Mouse (Mus musculus): Measurements from ENCODE around the gene Sec22b. TPM values are rescaled to one million over a fixed set of nuclear protein-coding genes. Genes with fewer than 3 reads are reported as not detected.
A peak's percentile ranks its signal among the peaks of the same experiment; 100 is the strongest.

The Sec22b gene
- total and polyA plus RNA-seq, 2 experiments from 2014 or later = 62.8 to 89.1 TPM

DNA sequence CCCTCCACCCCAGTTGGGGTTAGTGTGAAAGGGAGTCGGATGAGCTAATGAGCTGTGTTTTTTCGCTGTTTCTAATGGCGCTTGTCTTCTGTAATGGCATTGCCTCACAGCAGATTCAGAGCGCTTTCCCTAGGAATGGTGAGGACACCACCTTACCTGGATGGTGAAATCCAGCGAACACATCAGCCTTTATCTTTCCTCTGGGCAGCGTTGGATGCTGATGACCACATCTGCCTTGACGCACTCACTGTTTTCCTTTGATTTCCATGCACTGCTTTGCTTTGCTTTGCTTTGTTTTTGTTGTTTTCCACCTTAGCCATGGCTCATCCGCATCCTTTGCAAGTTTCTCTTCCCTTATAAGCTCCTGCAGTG is 29.8 kb downstream of the Sec22b start:
- Histone ChIP-seq H3K27me3 (ENCODE audit: insufficient read depth, low read length) (no peaks in the 10 kb centered on the region), H3K9me3 (ENCODE audit: low read length) (no peaks in the 10 kb centered on the region), H3K4me1 (ENCODE audit: insufficient read depth, low read length) (no peaks in the 10 kb centered on the region; the same call in 1 of the 2 replicates), H3K4me2 (ENCODE audit: low read depth, low read length, poor library complexity, severe bottlenecking) (no peak overlapping the region), H3K27ac (ENCODE audit: low read depth, low read length) (no peak overlapping the region), H3K36me3 (ENCODE audit: insufficient read depth, low read length) (no peaks in the 10 kb centered on the region), H3K9ac (replicated peaks; ENCODE audit: low read length, poor library complexity, severe bottlenecking) (no peak overlapping the region), H3K4me3 (ENCODE audit: low read depth, low read length) (no peak overlapping the region)
- ATAC-seq (ENCODE audit: low FRiP score) (no peak), DNase-seq (ENCODE audit: low spot score) (no peak)
- 90% methylated on average over 8 of the region's 8 CpGs for whole genome bisulfite sequencing
- no peak for TF ChIP-seq CTCF (IDR thresholded peaks at IDR 0.05)

DNA sequence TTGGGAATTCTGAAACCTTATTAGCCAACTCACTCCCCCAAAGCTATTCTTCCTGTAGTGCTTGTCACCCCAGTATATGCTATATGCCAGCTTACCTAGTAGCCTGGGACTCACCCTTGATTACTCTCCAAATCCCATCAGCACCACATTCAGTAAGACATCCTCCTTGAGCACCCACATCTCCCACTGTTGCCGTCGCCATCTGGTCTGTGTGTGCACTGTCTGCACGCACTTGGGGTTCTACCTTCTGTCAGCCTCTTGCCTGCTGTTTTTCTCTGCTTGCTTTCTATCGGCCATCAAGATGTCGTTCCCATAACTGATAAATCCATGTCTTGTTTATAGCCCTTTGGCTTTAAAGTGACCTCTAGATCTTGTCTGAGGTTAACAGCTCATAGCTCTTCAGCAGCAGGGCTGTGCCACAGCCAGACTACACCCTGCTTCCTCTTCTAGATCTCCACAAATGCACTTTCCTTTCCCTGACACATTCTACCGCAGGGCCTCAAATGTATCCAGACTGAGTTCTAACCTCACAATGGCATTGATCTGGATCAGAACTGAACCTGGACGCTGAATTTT is 30.4 kb downstream of the Sec22b start:
- no peak overlapping the region for H3K4me3 ChIP-seq (ENCODE audit: low read depth, low read length)
- H3K4me1 ChIP-seq (ENCODE audit: insufficient read depth, low read length) = no peaks in the 10 kb centered on the region; the same call in 1 of the 2 replicates
- H3K36me3 ChIP-seq (ENCODE audit: insufficient read depth, low read length) = no peaks in the 10 kb centered on the region
- ATAC-seq (ENCODE audit: low FRiP score) (no peak), DNase-seq (ENCODE audit: low spot score) (no peak)
- H3K27ac ChIP-seq (ENCODE audit: low read depth, low read length) = no peak overlapping the region
- no peaks in the 10 kb centered on the region for H3K27me3 ChIP-seq (ENCODE audit: insufficient read depth, low read length)
- no peak for TF ChIP-seq CTCF (IDR thresholded peaks at IDR 0.05)
- 83% methylated on average over 7 of the region's 7 CpGs for WGBS
- H3K4me2 ChIP-seq (ENCODE audit: low read depth, low read length, poor library complexity, severe bottlenecking) = no peak overlapping the region
- no peak overlapping the region for H3K9ac ChIP-seq (replicated peaks; ENCODE audit: low read length, poor library complexity, severe bottlenecking)
- no peaks in the 10 kb centered on the region for H3K9me3 ChIP-seq (ENCODE audit: low read length)

DNA sequence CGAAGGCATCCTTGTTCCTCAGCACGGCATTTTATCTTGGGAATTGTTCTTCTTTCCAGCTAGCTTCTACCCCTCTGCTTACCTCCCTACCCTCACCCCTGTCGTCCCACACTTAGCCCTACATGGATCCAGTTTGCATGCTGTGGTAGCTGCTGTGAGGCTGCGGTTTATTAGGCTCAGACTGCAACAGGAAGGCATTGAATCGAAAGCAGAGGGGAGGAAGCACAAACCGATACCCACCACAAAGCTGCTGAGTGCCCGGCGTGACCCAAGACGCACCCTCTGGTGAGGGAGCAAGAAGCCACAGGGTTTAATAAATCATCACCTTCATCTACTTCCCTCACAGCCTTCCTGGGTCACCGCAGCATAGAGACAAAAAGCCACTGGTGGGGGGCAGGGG is 31.1 kb downstream of the Sec22b start:
- Histone ChIP-seq H3K27ac (ENCODE audit: low read depth, low read length) (no peak overlapping the region), H3K4me2 (ENCODE audit: low read depth, low read length, poor library complexity, severe bottlenecking) (peak overlapping the region; percentile 20; the same call in 1 of the 2 replicates), H3K27me3 (ENCODE audit: insufficient read depth, low read length) (no peaks in the 10 kb centered on the region), H3K4me1 (ENCODE audit: insufficient read depth, low read length) (no peaks in the 10 kb centered on the region; the same call in 1 of the 2 replicates), H3K36me3 (ENCODE audit: insufficient read depth, low read length) (no peaks in the 10 kb centered on the region), H3K9me3 (ENCODE audit: low read length) (no peaks in the 10 kb centered on the region), H3K4me3 (ENCODE audit: low read depth, low read length) (no peak overlapping the region), H3K9ac (replicated peaks; ENCODE audit: low read length, poor library complexity, severe bottlenecking) (no peak overlapping the region)
- DNase-seq (ENCODE audit: low spot score) = no peak
- no peak for TF ChIP-seq CTCF (IDR thresholded peaks at IDR 0.05)
- 27% methylated on average over 10 of the region's 10 CpGs for WGBS
- no peak for ATAC-seq (ENCODE audit: low FRiP score)

DNA sequence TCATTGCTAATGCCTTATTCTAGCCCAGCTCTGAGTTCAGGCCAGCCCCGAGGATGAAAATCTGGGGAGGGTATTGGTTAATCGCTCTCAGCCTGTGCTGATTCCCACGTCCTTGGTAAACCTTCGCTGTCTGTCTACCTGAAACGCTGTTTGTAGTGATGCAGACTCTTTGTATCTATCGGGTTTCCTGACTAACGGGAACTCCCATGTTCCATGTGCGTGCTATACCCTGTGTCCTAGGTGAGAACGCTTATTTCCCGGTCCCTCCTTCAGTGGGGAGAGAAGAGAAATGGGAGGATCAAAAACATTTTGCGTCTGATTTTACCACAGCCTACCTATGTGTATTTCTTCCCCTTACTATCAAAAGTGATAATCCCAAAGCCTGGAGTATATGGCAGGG is 31.8 kb downstream of the Sec22b start:
- Histone ChIP-seq H3K4me3 (ENCODE audit: low read depth, low read length) (no peak overlapping the region), H3K36me3 (ENCODE audit: insufficient read depth, low read length) (no peaks in the 10 kb centered on the region), H3K4me1 (ENCODE audit: insufficient read depth, low read length) (peaks cover 2% of the 10 kb centered on the region; the same call in 1 of the 2 replicates), H3K9me3 (ENCODE audit: low read length) (no peaks in the 10 kb centered on the region), H3K27me3 (ENCODE audit: insufficient read depth, low read length) (no peaks in the 10 kb centered on the region), H3K27ac (ENCODE audit: low read depth, low read length) (no peak overlapping the region), H3K9ac (replicated peaks; ENCODE audit: low read length, poor library complexity, severe bottlenecking) (no peak overlapping the region), H3K4me2 (ENCODE audit: low read depth, low read length, poor library complexity, severe bottlenecking) (no peak overlapping the region)
- no peak for DNase-seq (ENCODE audit: low spot score)
- WGBS = 48% methylated on average over 11 of the region's 11 CpGs
- TF ChIP-seq CTCF (IDR thresholded peaks at IDR 0.05) = no peak
- ATAC-seq (ENCODE audit: low FRiP score) = no peak

DNA sequence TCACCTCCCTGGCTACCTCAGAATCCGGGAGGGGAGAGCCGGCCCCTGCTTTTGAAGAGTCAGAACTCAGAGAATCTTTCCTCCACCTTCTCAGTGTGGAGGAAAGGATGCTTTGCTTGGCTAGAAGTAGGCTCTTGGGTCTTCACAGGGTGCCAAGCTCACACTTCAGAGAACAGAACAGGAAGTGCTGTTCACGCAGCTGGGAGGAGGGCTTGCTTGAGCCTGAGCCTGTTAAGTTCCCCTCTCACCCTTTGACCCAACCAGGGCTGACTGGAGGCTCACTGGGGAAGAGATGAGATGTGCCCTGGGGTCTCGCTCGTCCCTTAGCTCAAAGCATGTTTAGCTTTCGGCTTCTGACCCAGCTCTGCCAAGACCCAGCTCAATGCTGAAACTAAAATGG is 32.3 kb downstream of the Sec22b start:
- ATAC-seq (ENCODE audit: low FRiP score) (no peak), DNase-seq (ENCODE audit: low spot score) (no peak)
- 48% methylated on average over 6 of the region's 6 CpGs for WGBS
- Histone ChIP-seq H3K36me3 (ENCODE audit: insufficient read depth, low read length) (no peaks in the 10 kb centered on the region), H3K9ac (replicated peaks; ENCODE audit: low read length, poor library complexity, severe bottlenecking) (no peak overlapping the region), H3K4me2 (ENCODE audit: low read depth, low read length, poor library complexity, severe bottlenecking) (no peak overlapping the region), H3K27ac (ENCODE audit: low read depth, low read length) (no peak overlapping the region), H3K4me3 (ENCODE audit: low read depth, low read length) (no peak overlapping the region), H3K4me1 (ENCODE audit: insufficient read depth, low read length) (peaks cover 5% of the 10 kb centered on the region; the same call in 1 of the 2 replicates), H3K27me3 (ENCODE audit: insufficient read depth, low read length) (no peaks in the 10 kb centered on the region), H3K9me3 (ENCODE audit: low read length) (no peaks in the 10 kb centered on the region)
- no peak for TF ChIP-seq CTCF (IDR thresholded peaks at IDR 0.05)

DNA sequence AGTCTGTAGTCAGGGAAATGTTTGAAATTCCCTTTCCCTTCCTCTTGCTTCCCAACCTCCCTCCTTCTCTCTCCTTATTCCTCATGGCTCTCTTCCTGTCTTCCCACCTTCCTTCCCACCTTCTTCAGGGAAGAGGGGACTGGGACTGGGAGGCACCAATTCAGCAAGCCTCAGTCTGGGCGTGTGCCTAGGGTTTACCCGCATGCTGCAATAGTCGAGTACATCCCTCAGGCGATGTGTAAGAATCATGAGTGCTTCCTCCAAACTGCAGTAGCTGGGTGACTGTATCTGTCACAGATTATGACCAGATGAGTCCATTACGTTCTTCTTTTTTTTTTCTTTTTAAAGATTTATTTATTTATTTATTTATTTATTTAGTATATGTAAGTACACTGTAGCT is 32.8 kb downstream of the Sec22b start:
- Histone ChIP-seq H3K4me2 (ENCODE audit: low read depth, low read length, poor library complexity, severe bottlenecking) (no peak overlapping the region), H3K27me3 (ENCODE audit: insufficient read depth, low read length) (no peaks in the 10 kb centered on the region), H3K27ac (ENCODE audit: low read depth, low read length) (no peak overlapping the region), H3K36me3 (ENCODE audit: insufficient read depth, low read length) (no peaks in the 10 kb centered on the region), H3K4me1 (ENCODE audit: insufficient read depth, low read length) (peaks cover 5% of the 10 kb centered on the region; the same call in 1 of the 2 replicates), H3K9ac (replicated peaks; ENCODE audit: low read length, poor library complexity, severe bottlenecking) (no peak overlapping the region), H3K4me3 (ENCODE audit: low read depth, low read length) (no peak overlapping the region), H3K9me3 (ENCODE audit: low read length) (no peaks in the 10 kb centered on the region)
- no peak for TF ChIP-seq CTCF (IDR thresholded peaks at IDR 0.05)
- no peak for DNase-seq (ENCODE audit: low spot score)
- WGBS = 86% methylated on average over 5 of the region's 5 CpGs
- no peak for ATAC-seq (ENCODE audit: low FRiP score)

Data from midbrain, postnatal 0 days (tissue).